Mouse (Mus musculus) stomach, postnatal 0 days (tissue): ENCODE measurements at regions not wholly inside any gene's neighbourhood (a gene's known extent, or its start where the extent isn't known, plus 50 kb on each side); places are given as distances from the start of the nearest gene placed in this dataset.

Experiments used
- ATAC-seq: fragments of 200-750 bp; cut with Nextera tagmentation; 2 replicates; pipeline ENCODE4 v1.8.0; 2017; ENCODE audit not compliant: low FRiP score, low TSS enrichment
- DNase-seq: peaks from one replicate; pipeline ENCODE4 v3.0.0-alpha.2; 2016; ENCODE audit warnings: low spot score
- H3K27ac ChIP-seq: fragments of 300-500 bp; sonication (generic); replicated peaks from 2 replicates; pipeline ENCODE4 v1.5.1; 2014; ENCODE audit warnings: mild to moderate bottlenecking, control low read depth
- H3K27me3 ChIP-seq: fragments of 300-500 bp; sonication (generic); 2 replicates; pipeline ENCODE4 v1.6.1; 2014; ENCODE audit warnings: low read length; ENCODE audit not compliant: control insufficient read depth, insufficient read depth
- H3K36me3 ChIP-seq: fragments of 300-500 bp; sonication (generic); 2 replicates; pipeline ENCODE4 v1.6.1; 2014; ENCODE audit warnings: low read length, mixed read lengths; ENCODE audit not compliant: control insufficient read depth, insufficient read depth
- H3K4me1 ChIP-seq: fragments of 300-500 bp; sonication (generic); replicated peaks from 2 replicates; pipeline ENCODE4 v1.6.1; 2014; ENCODE audit warnings: antibody characterized with exemption; ENCODE audit not compliant: control insufficient read depth, insufficient read depth
- H3K4me2 ChIP-seq: fragments of 300-500 bp; sonication (generic); replicated peaks from 2 replicates; pipeline ENCODE4 v1.6.1; 2014; ENCODE audit warnings: low read depth, mild to moderate bottlenecking, control low read depth, moderate library complexity
- H3K4me3 ChIP-seq: fragments of 300-500 bp; sonication (generic); 2 replicates; pipeline ENCODE4 v1.5.1; 2014; ENCODE audit warnings: low read depth, low read length, control low read depth
- H3K9ac ChIP-seq: fragments of 300-500 bp; sonication (generic); 2 replicates; pipeline ENCODE4 v1.6.1; 2014; ENCODE audit warnings: mild to moderate bottlenecking, low read length, control low read depth, mixed read lengths
- H3K9me3 ChIP-seq: fragments of 300-500 bp; sonication (generic); 2 replicates; pipeline ENCODE4 v1.6.1; 2016; ENCODE audit warnings: low read length; ENCODE audit not compliant: control insufficient read depth
- CTCF ChIP-seq: IDR thresholded peaks from 2 replicates; pipeline ENCODE4 v1.5.1; 2016; ENCODE audit warnings: antibody characterized with exemption, low read depth, mild to moderate bottlenecking, moderate library complexity
- EP300 ChIP-seq: optimal IDR thresholded peaks from 2 replicates; pipeline ENCODE3; 2016; ENCODE audit warnings: antibody characterized with exemption
- WGBS: fragments of 180-500 bp; shearing (Covaris S2); extraction: QIAGEN DNeasy Blood & Tissue Kit; methylation state at CpG from one replicate; pipeline ENCODE4 v1.1.7; 2014; 5-methylcytosine and 5-hydroxymethylcytosine counted together

- ATAC-seq = no peak
- H3K27me3 ChIP-seq = no peaks in the 10 kb centered on the region
- no peaks in the 10 kb centered on the region for H3K4me1 ChIP-seq
- no peaks in the 10 kb centered on the region for H3K36me3 ChIP-seq
- H3K9ac ChIP-seq = no peak overlapping the region
- no peaks in the 10 kb centered on the region for H3K9me3 ChIP-seq
- H3K27ac ChIP-seq = no peak overlapping the region
- no peak overlapping the region for H3K4me3 ChIP-seq
- TF ChIP-seq EP300 (no peak), CTCF (no peak)
- DNase-seq = no peak
- no peak overlapping the region for H3K4me2 ChIP-seq
These were observed 748.0 kb upstream of the Epha7 start for GRCm38 (mm10) chr4:28064935-28065334.

GRCm38 (mm10) chr4:28065828-28066227 is 747.1 kb upstream of the Epha7 start:
- ATAC-seq = no peak
- no peaks in the 10 kb centered on the region for H3K9me3 ChIP-seq

GRCm38 (mm10) chr4:28079030-28079429 is 733.9 kb upstream of the Epha7 start:
- Histone ChIP-seq H3K4me3 (no peak overlapping the region), H3K4me1 (no peaks in the 10 kb centered on the region), H3K27ac (no peak overlapping the region), H3K9me3 (no peaks in the 10 kb centered on the region), H3K4me2 (no peak overlapping the region), H3K36me3 (no peaks in the 10 kb centered on the region), H3K9ac (no peak overlapping the region), H3K27me3 (no peaks in the 10 kb centered on the region)
- no peak for ATAC-seq
- no peak for DNase-seq
- TF ChIP-seq EP300 (no peak), CTCF (no peak)
- 87% methylated on average over 2 of the region's 2 CpGs for WGBS

More at GRCm38 (mm10) chr4:28065828-28066227, 747.1 kb upstream of the Epha7 start:
- no peaks in the 10 kb centered on the region for H3K4me1 ChIP-seq
- no peak overlapping the region for H3K4me3 ChIP-seq
- H3K27me3 ChIP-seq = no peaks in the 10 kb centered on the region
- TF ChIP-seq EP300 = no peak
- TF ChIP-seq CTCF = no peak
- H3K4me2 ChIP-seq = no peak overlapping the region
- H3K27ac ChIP-seq = no peak overlapping the region
- DNase-seq = no peak
- no peaks in the 10 kb centered on the region for H3K36me3 ChIP-seq
- 39% methylated on average over 1 of the region's 1 CpGs for WGBS
- no peak overlapping the region for H3K9ac ChIP-seq

- no peak for ATAC-seq
- no peaks in the 10 kb centered on the region for H3K36me3 ChIP-seq
- H3K27ac ChIP-seq = no peak overlapping the region
- DNase-seq = no peak
- H3K4me3 ChIP-seq = no peak overlapping the region
- H3K9me3 ChIP-seq = no peaks in the 10 kb centered on the region
- no peaks in the 10 kb centered on the region for H3K27me3 ChIP-seq
- no peak overlapping the region for H3K4me2 ChIP-seq
- H3K9ac ChIP-seq = no peak overlapping the region
- no peak for TF ChIP-seq EP300
- TF ChIP-seq CTCF = no peak
- H3K4me1 ChIP-seq = no peaks in the 10 kb centered on the region
- 33% methylated on average over 3 of the region's 3 CpGs for whole genome bisulfite sequencing
These were observed 720.1 kb upstream of the Epha7 start for GRCm38 (mm10) chr4:28092854-28093253.

GRCm38 (mm10) chr4:28143165-28143564 is 669.8 kb upstream of the Epha7 start:
- DNase-seq = no peak

GRCm38 (mm10) chr4:28155116-28155515 is 657.8 kb upstream of the Epha7 start:
- Histone ChIP-seq H3K9me3 (no peaks in the 10 kb centered on the region), H3K9ac (no peak overlapping the region), H3K4me1 (no peaks in the 10 kb centered on the region), H3K4me3 (no peak overlapping the region), H3K27me3 (no peaks in the 10 kb centered on the region), H3K27ac (no peak overlapping the region), H3K4me2 (no peak overlapping the region), H3K36me3 (no peaks in the 10 kb centered on the region)
- TF ChIP-seq CTCF (no peak), EP300 (no peak)
- ATAC-seq = no peak
- 64% methylated on average over 2 of the region's 2 CpGs for WGBS
- no peak for DNase-seq

More at GRCm38 (mm10) chr4:28143165-28143564, 669.8 kb upstream of the Epha7 start:
- no peak for ATAC-seq
- H3K4me1 ChIP-seq = no peaks in the 10 kb centered on the region
- H3K4me3 ChIP-seq = no peak overlapping the region
- TF ChIP-seq EP300 = no peak
- H3K27me3 ChIP-seq = no peaks in the 10 kb centered on the region
- 79% methylated on average over 8 of the region's 8 CpGs for WGBS
- no peak overlapping the region for H3K9ac ChIP-seq
- no peaks in the 10 kb centered on the region for H3K36me3 ChIP-seq
- no peaks in the 10 kb centered on the region for H3K9me3 ChIP-seq
- no peak overlapping the region for H3K4me2 ChIP-seq
- no peak overlapping the region for H3K27ac ChIP-seq
